Mouse (Mus musculus): ENCODE measurements around the gene Phlda1. TPM values are rescaled to one million over a fixed set of nuclear protein-coding genes. Genes with fewer than 3 reads are reported as not detected.

Gene Phlda1
- polyA plus RNA-seq, 1 experiment = 12.6 TPM

DNA sequence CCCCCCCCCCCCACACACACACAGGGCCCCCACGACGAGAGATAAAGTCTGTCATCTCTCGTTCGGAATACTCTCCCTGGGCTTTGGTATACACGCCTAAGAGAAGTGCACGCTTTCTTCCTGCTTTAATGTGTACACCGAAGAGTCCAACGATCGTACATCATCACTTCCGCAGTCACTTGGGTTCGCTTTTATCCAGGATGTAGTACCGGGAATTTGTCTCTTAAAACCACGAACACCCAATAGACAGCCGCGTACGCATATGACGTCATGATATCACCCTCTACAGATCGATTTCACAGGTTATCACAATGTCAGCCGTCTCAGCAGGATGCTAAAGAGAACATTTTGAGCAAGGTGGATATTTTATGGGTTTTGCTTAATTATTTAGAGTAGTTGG is 31.3 kb downstream of the Phlda1 start:
- Histone ChIP-seq H3K27ac (ENCODE audit: insufficient read depth, low read length) (no peak overlapping the region), H3K36me3 (ENCODE audit: control insufficient read depth, insufficient read depth, low read length, poor library complexity, severe bottlenecking) (no peaks in the 10 kb centered on the region), H3K4me1 (ENCODE audit: control insufficient read depth, insufficient read depth, low read length) (peaks cover 1% of the 10 kb centered on the region), H3K9ac (ENCODE audit: low read depth, poor library complexity, severe bottlenecking) (no peak overlapping the region), H3K9me3 (replicated peaks; ENCODE audit: control insufficient read depth, insufficient read depth, low read length, poor library complexity, severe bottlenecking) (peaks cover 8% of the 10 kb centered on the region), H3K4me3 (ENCODE audit: low read depth, low read length) (no peak overlapping the region), H3K27me3 (ENCODE audit: control insufficient read depth, insufficient read depth, low read length, poor library complexity, severe bottlenecking) (0 out of 2 replicates have a peak, but pooled peaks cover 1% of the 10 kb centered on the region)
- TF ChIP-seq POLR2A (IDR thresholded peaks at IDR 0.05; ENCODE audit: insufficient read depth, low read length) = no peak
- TF ChIP-seq CTCF (IDR thresholded peaks at IDR 0.05; ENCODE audit: low read depth, low read length) = no peak
- TF ChIP-seq EP300 (IDR thresholded peaks at IDR 0.05; ENCODE audit: insufficient read depth, low read depth, low read length) = no peak

- Histone ChIP-seq H3K36me3 (ENCODE audit: control insufficient read depth, insufficient read depth, low read length, poor library complexity, severe bottlenecking) (no peaks in the 10 kb centered on the region), H3K27ac (ENCODE audit: insufficient read depth, low read length) (no peak overlapping the region), H3K9me3 (replicated peaks; ENCODE audit: control insufficient read depth, insufficient read depth, low read length, poor library complexity, severe bottlenecking) (peaks cover 8% of the 10 kb centered on the region), H3K27me3 (ENCODE audit: control insufficient read depth, insufficient read depth, low read length, poor library complexity, severe bottlenecking) (no peaks in the 10 kb centered on the region), H3K9ac (ENCODE audit: low read depth, poor library complexity, severe bottlenecking) (no peak overlapping the region), H3K4me3 (ENCODE audit: low read depth, low read length) (no peak overlapping the region), H3K4me1 (ENCODE audit: control insufficient read depth, insufficient read depth, low read length) (peaks cover 3% of the 10 kb centered on the region)
- TF ChIP-seq POLR2A (IDR thresholded peaks at IDR 0.05; ENCODE audit: insufficient read depth, low read length) (no peak), CTCF (IDR thresholded peaks at IDR 0.05; ENCODE audit: low read depth, low read length) (no peak), EP300 (IDR thresholded peaks at IDR 0.05; ENCODE audit: insufficient read depth, low read depth, low read length) (no peak)
These were observed 33.7 kb downstream of the Phlda1 start for GRCm38 (mm10) chr10:111539724-111540324.

DNA sequence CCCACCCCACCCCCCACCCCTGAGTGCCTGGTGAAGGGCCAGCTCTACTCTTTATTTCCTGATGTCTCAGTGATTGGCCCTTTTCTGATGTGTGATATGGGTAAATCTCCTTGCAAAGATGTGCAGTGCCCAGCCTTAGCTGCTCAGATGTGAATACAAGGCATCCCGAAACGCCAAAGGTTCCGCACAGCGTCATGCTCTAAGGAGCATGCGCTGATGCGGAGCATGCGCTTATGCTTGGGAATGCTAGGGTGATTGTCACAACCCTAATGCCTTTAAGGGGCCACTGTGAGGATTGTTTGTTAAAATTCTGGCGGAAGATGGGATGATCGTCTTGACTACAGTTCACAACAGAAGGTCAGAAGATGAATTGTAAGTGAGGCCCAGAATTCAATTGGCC is 34.6 kb downstream of the Phlda1 start:
- no peak overlapping the region for H3K9ac ChIP-seq (ENCODE audit: low read depth, poor library complexity, severe bottlenecking)
- no peak for TF ChIP-seq POLR2A (IDR thresholded peaks at IDR 0.05; ENCODE audit: insufficient read depth, low read length)
- TF ChIP-seq EP300 (IDR thresholded peaks at IDR 0.05; ENCODE audit: insufficient read depth, low read depth, low read length) = no peak
- no peak for TF ChIP-seq CTCF (IDR thresholded peaks at IDR 0.05; ENCODE audit: low read depth, low read length)
- peaks cover 3% of the 10 kb centered on the region for H3K4me1 ChIP-seq (ENCODE audit: control insufficient read depth, insufficient read depth, low read length)
- no peaks in the 10 kb centered on the region for H3K36me3 ChIP-seq (ENCODE audit: control insufficient read depth, insufficient read depth, low read length, poor library complexity, severe bottlenecking)
- H3K9me3 ChIP-seq (replicated peaks; ENCODE audit: control insufficient read depth, insufficient read depth, low read length, poor library complexity, severe bottlenecking) = peaks cover 8% of the 10 kb centered on the region
- H3K4me3 ChIP-seq (ENCODE audit: low read depth, low read length) = no peak overlapping the region
- no peaks in the 10 kb centered on the region for H3K27me3 ChIP-seq (ENCODE audit: control insufficient read depth, insufficient read depth, low read length, poor library complexity, severe bottlenecking)
- H3K27ac ChIP-seq (ENCODE audit: insufficient read depth, low read length) = no peak overlapping the region

- Histone ChIP-seq H3K9ac (ENCODE audit: low read depth, poor library complexity, severe bottlenecking) (no peak overlapping the region), H3K9me3 (replicated peaks; ENCODE audit: control insufficient read depth, insufficient read depth, low read length, poor library complexity, severe bottlenecking) (peaks cover 8% of the 10 kb centered on the region), H3K4me1 (ENCODE audit: control insufficient read depth, insufficient read depth, low read length) (peaks cover 3% of the 10 kb centered on the region), H3K27ac (ENCODE audit: insufficient read depth, low read length) (no peak overlapping the region), H3K4me3 (ENCODE audit: low read depth, low read length) (no peak overlapping the region), H3K27me3 (ENCODE audit: control insufficient read depth, insufficient read depth, low read length, poor library complexity, severe bottlenecking) (no peaks in the 10 kb centered on the region), H3K36me3 (ENCODE audit: control insufficient read depth, insufficient read depth, low read length, poor library complexity, severe bottlenecking) (no peaks in the 10 kb centered on the region)
- TF ChIP-seq POLR2A (IDR thresholded peaks at IDR 0.05; ENCODE audit: insufficient read depth, low read length) (no peak), CTCF (IDR thresholded peaks at IDR 0.05; ENCODE audit: low read depth, low read length) (no peak), EP300 (IDR thresholded peaks at IDR 0.05; ENCODE audit: insufficient read depth, low read depth, low read length) (no peak)
These were observed 37.0 kb downstream of the Phlda1 start for GRCm38 (mm10) chr10:111543106-111543505.

DNA sequence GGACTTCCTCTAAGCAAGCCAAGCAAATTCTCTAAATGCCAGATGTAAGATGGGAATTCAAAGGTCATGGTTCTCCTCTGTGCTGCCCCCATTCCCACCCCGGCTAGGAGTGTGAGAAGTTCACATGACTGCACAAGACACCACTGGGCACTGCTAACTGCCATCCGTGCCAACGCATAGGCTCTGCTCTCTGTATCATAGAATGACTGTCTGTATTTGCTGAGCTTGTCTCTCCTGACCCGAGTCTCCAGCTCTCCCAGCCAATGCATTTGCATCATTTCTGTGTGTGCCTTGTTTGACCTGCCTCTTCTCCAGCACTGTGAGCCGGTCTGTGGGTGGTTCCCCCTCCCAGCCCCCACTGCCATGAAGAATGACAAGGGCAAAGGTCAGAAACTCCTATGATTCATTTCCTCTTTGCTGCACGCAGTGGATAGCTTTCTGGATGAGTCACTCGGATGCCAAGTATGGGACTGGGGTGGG is 37.7 kb downstream of the Phlda1 start:
- H3K4me1 ChIP-seq (ENCODE audit: control insufficient read depth, insufficient read depth, low read length) = peaks cover 3% of the 10 kb centered on the region
- H3K27me3 ChIP-seq (ENCODE audit: control insufficient read depth, insufficient read depth, low read length, poor library complexity, severe bottlenecking) = no peaks in the 10 kb centered on the region
- H3K27ac ChIP-seq (ENCODE audit: insufficient read depth, low read length) = no peak overlapping the region
- H3K9me3 ChIP-seq (replicated peaks; ENCODE audit: control insufficient read depth, insufficient read depth, low read length, poor library complexity, severe bottlenecking) = peaks cover 8% of the 10 kb centered on the region
- no peaks in the 10 kb centered on the region for H3K36me3 ChIP-seq (ENCODE audit: control insufficient read depth, insufficient read depth, low read length, poor library complexity, severe bottlenecking)
- TF ChIP-seq EP300 (IDR thresholded peaks at IDR 0.05; ENCODE audit: insufficient read depth, low read depth, low read length) (no peak), CTCF (IDR thresholded peaks at IDR 0.05; ENCODE audit: low read depth, low read length) (no peak), POLR2A (IDR thresholded peaks at IDR 0.05; ENCODE audit: insufficient read depth, low read length) (no peak)
- H3K4me3 ChIP-seq (ENCODE audit: low read depth, low read length) = no peak overlapping the region
- no peak overlapping the region for H3K9ac ChIP-seq (ENCODE audit: low read depth, poor library complexity, severe bottlenecking)

DNA sequence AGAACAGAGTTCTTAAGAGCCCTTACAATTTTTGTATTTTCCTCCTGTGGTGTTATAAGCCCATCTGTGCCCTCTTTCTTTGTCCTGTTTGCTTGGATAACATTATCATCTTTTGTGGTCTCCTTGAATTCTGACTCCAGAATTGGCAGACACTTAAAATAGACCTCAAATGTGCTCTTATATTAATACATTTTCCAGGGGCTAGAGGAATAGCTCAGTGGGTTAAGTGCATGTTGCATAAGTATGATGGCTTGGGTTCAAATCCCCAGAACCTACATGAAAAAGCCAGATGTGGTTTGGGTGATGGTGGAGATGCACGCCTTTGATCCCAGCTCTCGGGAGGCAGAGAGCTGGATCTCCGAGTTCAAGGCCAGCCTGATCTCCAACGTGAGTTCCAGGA is 38.2 kb downstream of the Phlda1 start:
- Histone ChIP-seq H3K4me1 (ENCODE audit: control insufficient read depth, insufficient read depth, low read length) (peaks cover 3% of the 10 kb centered on the region), H3K27me3 (ENCODE audit: control insufficient read depth, insufficient read depth, low read length, poor library complexity, severe bottlenecking) (no peaks in the 10 kb centered on the region), H3K27ac (ENCODE audit: insufficient read depth, low read length) (no peak overlapping the region), H3K4me3 (ENCODE audit: low read depth, low read length) (no peak overlapping the region), H3K9me3 (replicated peaks; ENCODE audit: control insufficient read depth, insufficient read depth, low read length, poor library complexity, severe bottlenecking) (peaks cover 8% of the 10 kb centered on the region), H3K36me3 (ENCODE audit: control insufficient read depth, insufficient read depth, low read length, poor library complexity, severe bottlenecking) (no peaks in the 10 kb centered on the region), H3K9ac (ENCODE audit: low read depth, poor library complexity, severe bottlenecking) (no peak overlapping the region)
- TF ChIP-seq POLR2A (IDR thresholded peaks at IDR 0.05; ENCODE audit: insufficient read depth, low read length) = no peak
- TF ChIP-seq CTCF (IDR thresholded peaks at IDR 0.05; ENCODE audit: low read depth, low read length) = no peak
- TF ChIP-seq EP300 (IDR thresholded peaks at IDR 0.05; ENCODE audit: insufficient read depth, low read depth, low read length) = no peak
